Mouse (Mus musculus): Measurements from ENCODE around the gene Tango6. TPM values are rescaled to one million over a fixed set of nuclear protein-coding genes. Genes with fewer than 3 reads are reported as not detected.

Gene Tango6
- total and polyA plus RNA-seq, 2 experiments from 2014 or later, result 4.0 to 13.5 TPM

DNA sequence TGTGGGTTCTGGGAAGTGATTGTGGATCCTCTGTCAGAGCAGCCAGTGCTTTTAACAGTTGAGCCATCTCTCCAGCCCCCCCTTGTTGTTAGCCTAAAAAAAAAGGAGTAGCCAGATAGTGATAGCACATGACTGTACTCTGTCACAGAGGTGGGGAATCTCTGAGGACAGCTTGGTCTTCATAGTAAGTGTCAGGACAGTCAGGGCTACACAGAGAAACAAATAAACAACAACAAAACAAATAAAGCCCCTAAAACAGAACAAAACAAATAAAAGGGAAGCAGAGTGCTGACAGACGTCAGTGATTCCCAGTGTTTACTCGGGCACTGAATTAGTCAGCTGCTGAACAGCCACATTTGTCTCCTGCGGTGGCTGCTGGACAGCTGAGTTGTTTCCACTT lies 70.6 kb downstream of the Tango6 start:
- H3K9me3 ChIP-seq (replicated peaks; ENCODE audit: control insufficient read depth, low read length), result no peaks in the 10 kb centered on the region
- H3K9ac ChIP-seq (replicated peaks; ENCODE audit: low read depth, low read length), result no peak overlapping the region
- DNase-seq (ENCODE audit: low spot score) (no peak), ATAC-seq (ENCODE audit: insufficient read depth, low read depth) (no peak)
- no peak for TF ChIP-seq EP300 (IDR thresholded peaks at IDR 0.05; ENCODE audit: low read depth)
- no peak for TF ChIP-seq CTCF (IDR thresholded peaks at IDR 0.05; ENCODE audit: low read depth)
- no peaks in the 10 kb centered on the region for H3K27me3 ChIP-seq (ENCODE audit: control insufficient read depth, insufficient read depth, low read length)
- H3K4me3 ChIP-seq (ENCODE audit: low read depth, low read length), result no peak overlapping the region
- H3K36me3 ChIP-seq (replicated peaks; ENCODE audit: control insufficient read depth, insufficient read depth, low read length), result 0 out of 2 replicates have a peak, but pooled peaks cover 3% of the 10 kb centered on the region
- no peaks in the 10 kb centered on the region for H3K4me1 ChIP-seq (ENCODE audit: control insufficient read depth, insufficient read depth)
- WGBS, result 34% methylated on average over 3 of the region's 3 CpGs
- no peak overlapping the region for H3K4me2 ChIP-seq (ENCODE audit: low read depth, low read length)
- no peak overlapping the region for H3K27ac ChIP-seq (ENCODE audit: low read depth)

DNA sequence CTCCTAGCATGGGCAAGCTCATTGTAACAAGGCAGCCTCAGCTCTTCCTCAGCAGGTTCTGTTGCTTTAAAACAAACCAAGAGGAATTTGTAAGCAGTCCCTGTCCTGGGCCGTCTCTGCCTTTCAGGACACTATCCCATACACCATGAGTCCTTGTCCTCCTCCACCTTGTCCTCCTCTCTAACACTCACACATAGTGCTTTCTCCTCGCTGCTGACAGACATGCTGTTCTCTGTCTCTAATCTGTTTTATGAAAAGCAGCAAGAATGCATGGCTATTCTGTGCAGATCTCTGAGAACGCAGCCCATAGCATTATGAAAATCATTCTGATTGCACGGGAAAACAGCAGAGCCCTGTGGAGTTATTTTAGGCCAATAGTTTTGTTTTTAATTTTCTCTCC lies 78.4 kb downstream of the Tango6 start:
- no peaks in the 10 kb centered on the region for H3K27me3 ChIP-seq (ENCODE audit: control insufficient read depth, insufficient read depth, low read length)
- no peak overlapping the region for H3K9ac ChIP-seq (replicated peaks; ENCODE audit: low read depth, low read length)
- peak overlapping the region; percentile 31; the same call in 1 of the 2 replicates for H3K27ac ChIP-seq (ENCODE audit: low read depth)
- WGBS, result 44% methylated on average over 4 of the region's 4 CpGs
- H3K4me3 ChIP-seq (ENCODE audit: low read depth, low read length), result no peak overlapping the region
- DNase-seq (ENCODE audit: low spot score) (no peak), ATAC-seq (ENCODE audit: insufficient read depth, low read depth) (no peak)
- peaks cover 11% of the 10 kb centered on the region for H3K4me1 ChIP-seq (ENCODE audit: control insufficient read depth, insufficient read depth)
- TF ChIP-seq EP300 (IDR thresholded peaks at IDR 0.05; ENCODE audit: low read depth) (no peak), CTCF (IDR thresholded peaks at IDR 0.05; ENCODE audit: low read depth) (no peak)
- no peaks in the 10 kb centered on the region for H3K9me3 ChIP-seq (replicated peaks; ENCODE audit: control insufficient read depth, low read length)
- no peak overlapping the region for H3K4me2 ChIP-seq (ENCODE audit: low read depth, low read length)
- H3K36me3 ChIP-seq (replicated peaks; ENCODE audit: control insufficient read depth, insufficient read depth, low read length), result 0 out of 2 replicates have a peak, but pooled peaks cover 3% of the 10 kb centered on the region

- TF ChIP-seq EP300 (IDR thresholded peaks at IDR 0.05; ENCODE audit: low read depth) (no peak), CTCF (IDR thresholded peaks at IDR 0.05; ENCODE audit: low read depth) (no peak)
- WGBS, result 41% methylated on average over 7 of the region's 7 CpGs
- ATAC-seq (ENCODE audit: insufficient read depth, low read depth), result no peak
Observed at GRCm38 (mm10) chr8:106761867-106762523, 79.1 kb downstream of the Tango6 start.

GRCm38 (mm10) chr8:106764529-106764928 lies 81.7 kb downstream of the Tango6 start:
- H3K4me3 ChIP-seq (ENCODE audit: low read depth, low read length), result no peak overlapping the region
- TF ChIP-seq CTCF (IDR thresholded peaks at IDR 0.05; ENCODE audit: low read depth) (no peak), EP300 (IDR thresholded peaks at IDR 0.05; ENCODE audit: low read depth) (no peak)

More at GRCm38 (mm10) chr8:106761867-106762523, 79.1 kb downstream of the Tango6 start:
- Histone ChIP-seq H3K9me3 (replicated peaks; ENCODE audit: control insufficient read depth, low read length) (no peaks in the 10 kb centered on the region), H3K4me1 (ENCODE audit: control insufficient read depth, insufficient read depth) (peaks cover 11% of the 10 kb centered on the region), H3K4me3 (ENCODE audit: low read depth, low read length) (no peak overlapping the region), H3K36me3 (replicated peaks; ENCODE audit: control insufficient read depth, insufficient read depth, low read length) (0 out of 2 replicates have a peak, but pooled peaks cover 3% of the 10 kb centered on the region), H3K27ac (ENCODE audit: low read depth) (no peak overlapping the region), H3K27me3 (ENCODE audit: control insufficient read depth, insufficient read depth, low read length) (no peaks in the 10 kb centered on the region), H3K9ac (replicated peaks; ENCODE audit: low read depth, low read length) (no peak overlapping the region), H3K4me2 (ENCODE audit: low read depth, low read length) (no peak overlapping the region)
- DNase-seq (ENCODE audit: low spot score), result no peak

GRCm38 (mm10) chr8:106765570-106765969 lies 82.7 kb downstream of the Tango6 start:
- Histone ChIP-seq H3K27ac (ENCODE audit: low read depth) (no peak overlapping the region), H3K4me2 (ENCODE audit: low read depth, low read length) (no peak overlapping the region), H3K9me3 (replicated peaks; ENCODE audit: control insufficient read depth, low read length) (no peaks in the 10 kb centered on the region), H3K4me1 (ENCODE audit: control insufficient read depth, insufficient read depth) (peaks cover 12% of the 10 kb centered on the region), H3K9ac (replicated peaks; ENCODE audit: low read depth, low read length) (no peak overlapping the region), H3K36me3 (replicated peaks; ENCODE audit: control insufficient read depth, insufficient read depth, low read length) (no peaks in the 10 kb centered on the region), H3K27me3 (ENCODE audit: control insufficient read depth, insufficient read depth, low read length) (no peaks in the 10 kb centered on the region), H3K4me3 (ENCODE audit: low read depth, low read length) (no peak overlapping the region)
- 91% methylated on average over 2 of the region's 2 CpGs for WGBS
- ATAC-seq (ENCODE audit: insufficient read depth, low read depth) (no peak), DNase-seq (ENCODE audit: low spot score) (no peak)
- TF ChIP-seq EP300 (IDR thresholded peaks at IDR 0.05; ENCODE audit: low read depth) (no peak), CTCF (IDR thresholded peaks at IDR 0.05; ENCODE audit: low read depth) (no peak)

More at GRCm38 (mm10) chr8:106764529-106764928, 81.7 kb downstream of the Tango6 start:
- Histone ChIP-seq H3K4me1 (ENCODE audit: control insufficient read depth, insufficient read depth) (peaks cover 11% of the 10 kb centered on the region), H3K9me3 (replicated peaks; ENCODE audit: control insufficient read depth, low read length) (no peaks in the 10 kb centered on the region), H3K4me2 (ENCODE audit: low read depth, low read length) (no peak overlapping the region), H3K9ac (replicated peaks; ENCODE audit: low read depth, low read length) (no peak overlapping the region), H3K36me3 (replicated peaks; ENCODE audit: control insufficient read depth, insufficient read depth, low read length) (no peaks in the 10 kb centered on the region), H3K27ac (ENCODE audit: low read depth) (no peak overlapping the region), H3K27me3 (ENCODE audit: control insufficient read depth, insufficient read depth, low read length) (no peaks in the 10 kb centered on the region)
- WGBS, result 80% methylated on average over 1 of the region's 1 CpGs
- DNase-seq (ENCODE audit: low spot score) (no peak), ATAC-seq (ENCODE audit: insufficient read depth, low read depth) (no peak)

DNA sequence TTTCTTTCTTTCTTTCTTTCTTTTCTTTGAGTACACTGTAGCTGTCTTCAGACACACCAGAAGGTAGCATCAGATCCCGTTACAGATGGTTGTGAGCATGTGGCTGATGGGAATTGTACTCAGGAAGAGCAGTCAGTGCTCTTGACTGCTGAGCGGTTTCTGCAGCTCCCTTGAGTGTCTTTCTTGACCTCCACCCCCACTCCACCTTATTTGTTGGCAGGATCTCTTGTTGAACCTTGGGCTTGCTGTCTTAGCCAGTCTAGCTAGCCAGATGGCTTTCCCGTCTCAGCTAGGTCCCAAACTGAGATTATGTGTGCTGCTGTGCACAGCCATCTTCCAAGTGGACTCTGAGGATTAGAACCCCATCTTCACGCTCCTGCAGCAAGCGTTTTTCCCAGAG lies 83.9 kb downstream of the Tango6 start:
- WGBS, result 85% methylated on average over 5 of the region's 5 CpGs
- DNase-seq (ENCODE audit: low spot score) (no peak), ATAC-seq (ENCODE audit: insufficient read depth, low read depth) (no peak)

More for the DNA sequence above, 83.9 kb downstream of the Tango6 start:
- Histone ChIP-seq H3K36me3 (replicated peaks; ENCODE audit: control insufficient read depth, insufficient read depth, low read length) (no peaks in the 10 kb centered on the region), H3K27me3 (ENCODE audit: control insufficient read depth, insufficient read depth, low read length) (no peaks in the 10 kb centered on the region), H3K4me2 (ENCODE audit: low read depth, low read length) (no peak overlapping the region), H3K9ac (replicated peaks; ENCODE audit: low read depth, low read length) (no peak overlapping the region), H3K4me3 (ENCODE audit: low read depth, low read length) (no peak overlapping the region), H3K9me3 (replicated peaks; ENCODE audit: control insufficient read depth, low read length) (no peaks in the 10 kb centered on the region), H3K4me1 (ENCODE audit: control insufficient read depth, insufficient read depth) (peaks cover 15% of the 10 kb centered on the region), H3K27ac (ENCODE audit: low read depth) (no peak overlapping the region)
- TF ChIP-seq CTCF (IDR thresholded peaks at IDR 0.05; ENCODE audit: low read depth) (no peak), EP300 (IDR thresholded peaks at IDR 0.05; ENCODE audit: low read depth) (no peak)
